Mouse (Mus musculus): ENCODE measurements around the gene Aagab.

Gene Aagab

DNA sequence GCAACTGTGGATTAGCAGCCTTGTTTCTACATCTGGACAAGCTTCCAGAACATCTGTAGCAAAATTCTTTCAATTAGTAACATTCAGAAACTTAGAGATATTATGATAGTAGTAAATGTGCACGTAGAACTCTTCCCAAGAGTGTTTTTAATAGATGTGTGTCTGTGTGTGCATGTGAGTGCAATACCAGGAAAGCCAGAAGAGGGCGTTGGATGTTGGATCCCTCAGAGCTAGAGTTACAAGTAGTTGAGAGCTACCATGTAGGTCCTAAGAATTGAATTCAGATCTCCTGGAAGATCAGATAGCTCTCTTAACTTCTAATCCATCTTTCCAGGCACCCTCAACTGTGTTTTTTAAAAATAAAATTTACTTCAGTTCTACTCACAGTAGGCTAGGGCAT is 4.1 kb downstream of the Aagab start:
- peak; percentile 7 for DNase-seq (ENCODE audit: low spot score)

DNA sequence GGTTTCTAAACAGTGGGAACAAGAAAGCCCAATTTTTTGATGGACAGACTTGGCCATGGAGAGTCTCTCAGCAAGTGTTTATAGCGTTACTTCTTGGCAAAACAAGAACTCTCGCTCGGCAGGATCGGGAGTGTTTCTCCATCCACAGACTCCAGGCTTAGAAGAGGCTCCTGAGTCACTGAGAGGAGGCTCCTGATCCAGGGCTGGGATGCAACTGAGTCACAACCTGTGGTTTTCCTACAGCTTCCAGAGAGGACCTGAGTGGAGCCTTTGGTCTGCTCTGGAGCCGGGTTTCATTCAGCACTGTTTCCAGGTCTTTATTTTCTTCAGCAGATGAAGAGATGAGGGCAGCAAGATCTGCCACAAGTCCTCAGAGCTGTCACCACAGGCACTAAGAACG is 5.5 kb downstream of the Aagab start:
- DNase-seq (ENCODE audit: low spot score): peak; percentile 22

DNA sequence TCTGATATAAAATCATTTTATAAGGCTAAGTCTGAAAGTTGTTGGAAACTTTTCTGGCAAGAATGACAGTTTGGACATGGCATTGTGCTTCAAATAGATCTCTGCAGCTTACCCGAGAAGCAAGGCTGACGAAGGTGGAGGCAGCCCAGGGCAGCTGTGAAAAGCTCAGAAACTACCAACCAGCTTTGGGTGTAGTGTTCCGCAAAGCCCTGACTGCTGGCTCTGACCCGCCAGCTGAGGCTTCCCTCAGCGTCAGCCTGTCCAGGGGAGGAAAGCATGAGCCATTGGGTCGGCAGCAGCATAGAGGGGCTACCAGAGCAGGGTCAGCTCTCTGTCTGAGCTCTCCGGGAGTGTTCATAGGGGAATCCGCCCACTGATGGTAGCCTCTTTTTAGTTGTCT is 6.8 kb downstream of the Aagab start:
- no peak for DNase-seq (ENCODE audit: low spot score)

GRCm38 (mm10) chr9:63609776-63610175 is 7.3 kb downstream of the Aagab start:
- peak; percentile 66 for DNase-seq (ENCODE audit: low spot score)

DNA sequence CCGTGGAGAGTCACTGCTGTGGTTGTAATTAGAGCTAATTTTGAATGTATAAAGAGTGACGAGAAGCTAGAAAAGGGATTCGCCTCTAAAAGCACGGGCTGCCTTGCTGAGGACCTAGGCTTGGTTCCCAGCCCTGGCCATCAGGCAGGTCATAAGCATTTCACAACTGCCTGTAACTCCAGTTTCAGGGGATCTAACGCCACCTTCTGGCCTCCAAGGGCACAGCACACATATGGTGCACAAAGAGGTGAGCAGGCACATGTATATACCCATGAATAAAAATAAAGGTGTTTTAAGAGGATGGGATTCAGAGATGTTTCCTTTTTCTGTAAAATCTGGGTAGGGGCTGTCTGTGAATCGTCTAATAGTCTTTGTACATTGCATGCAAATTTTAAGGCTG is 7.8 kb downstream of the Aagab start:
- peak; percentile 37 for DNase-seq (ENCODE audit: low spot score)

DNA sequence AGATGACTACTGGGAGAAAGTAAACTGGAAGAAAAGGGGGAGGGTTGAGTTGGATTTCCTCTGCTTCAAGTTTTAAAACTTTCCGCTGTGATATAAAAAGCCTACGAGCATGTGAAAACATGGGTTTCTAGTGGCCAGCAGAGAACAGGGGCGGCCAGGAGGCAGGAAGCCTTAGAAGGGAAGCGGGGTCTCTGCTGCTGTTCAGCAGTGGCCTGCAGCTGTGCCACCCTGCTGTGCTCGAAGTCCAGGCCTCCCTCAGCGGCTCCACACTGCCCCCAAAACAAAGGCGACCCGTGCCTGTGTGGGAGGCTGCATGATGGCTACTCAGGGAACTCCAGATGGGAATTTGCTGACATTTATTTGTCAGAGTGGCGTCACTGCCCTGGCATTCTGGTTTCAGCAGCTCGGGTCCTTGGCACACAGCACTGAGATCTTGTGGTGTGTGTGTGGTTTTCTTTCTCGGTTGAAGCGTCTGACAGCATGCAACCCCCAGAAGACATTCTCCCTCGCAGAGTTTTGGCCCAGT is 8.4 kb downstream of the Aagab start:
- peak; percentile 85 for DNase-seq (ENCODE audit: low spot score)

GRCm38 (mm10) chr9:63611967-63612366 is 9.5 kb downstream of the Aagab start:
- peak; percentile 10 for DNase-seq (ENCODE audit: low spot score)

- peak; percentile 48 for DNase-seq (ENCODE audit: low spot score)
These were observed 10.4 kb downstream of the Aagab start for GRCm38 (mm10) chr9:63612565-63613515.

DNA sequence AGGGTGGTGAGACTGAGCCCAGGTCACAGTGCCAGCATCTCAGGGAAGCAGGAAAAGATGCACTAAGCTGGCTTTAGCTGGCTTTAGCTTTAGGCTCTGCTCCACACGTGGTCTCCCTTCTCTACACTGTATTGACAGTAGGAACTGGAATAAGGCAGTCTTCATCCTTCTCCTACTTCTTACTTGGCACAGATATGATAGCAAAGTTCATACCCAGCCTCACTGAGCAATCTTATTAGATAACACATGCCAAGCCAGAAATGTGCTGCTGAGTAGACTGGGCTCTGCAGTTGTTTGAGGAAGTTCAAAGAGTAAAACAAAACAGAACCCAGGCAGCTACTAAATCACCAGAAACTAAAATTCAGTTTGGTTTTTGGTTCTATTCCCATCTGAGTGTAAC is 11.1 kb downstream of the Aagab start:
- peak; percentile 84 for DNase-seq (ENCODE audit: low spot score)

DNA sequence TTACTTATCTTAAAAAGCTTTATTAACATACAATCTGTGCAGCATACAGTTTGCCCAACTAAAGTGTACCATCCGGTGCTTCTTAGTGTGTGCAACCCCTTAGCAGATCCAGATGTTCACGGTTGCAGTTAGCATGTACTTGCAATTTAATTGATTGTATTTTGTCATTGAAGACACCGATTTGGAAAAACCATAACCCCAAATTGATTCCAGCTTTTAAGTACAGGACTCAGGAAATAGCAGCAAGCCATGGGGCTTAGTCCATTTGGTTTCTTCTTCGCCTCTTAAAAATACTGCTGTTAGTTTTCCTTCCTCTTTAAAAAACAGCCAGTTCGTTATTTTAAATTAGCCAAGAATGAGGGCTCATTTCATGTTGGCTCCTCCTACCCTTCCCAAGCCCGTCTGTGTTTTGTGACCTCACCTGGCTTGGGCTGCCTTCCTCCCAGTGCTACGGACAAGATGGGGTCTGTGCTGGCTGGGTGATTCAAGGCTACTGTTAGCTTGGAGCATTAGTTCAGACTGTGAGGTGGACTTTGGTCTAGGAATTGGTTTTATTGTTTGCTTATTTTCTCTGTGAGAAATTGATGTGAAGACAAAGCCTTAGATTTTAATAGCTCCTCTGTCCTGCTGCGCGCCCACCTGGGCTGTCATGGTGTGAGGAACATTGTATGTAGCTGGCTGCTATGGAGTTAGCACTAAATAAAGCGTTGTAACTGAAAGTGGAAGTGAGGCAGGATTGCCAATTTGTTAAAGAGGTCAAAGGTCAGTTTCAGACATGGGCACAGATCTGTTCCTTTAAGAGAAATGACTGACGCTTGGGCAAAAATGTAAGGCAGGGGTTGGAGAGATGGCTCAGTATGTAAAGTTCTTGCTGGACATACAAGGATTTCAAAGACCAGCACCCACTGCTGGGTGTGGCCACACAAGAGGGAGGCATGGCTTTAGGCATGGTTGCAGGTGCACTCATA is 11.8 kb downstream of the Aagab start:
- DNase-seq (ENCODE audit: low spot score): peak; percentile 62

DNA sequence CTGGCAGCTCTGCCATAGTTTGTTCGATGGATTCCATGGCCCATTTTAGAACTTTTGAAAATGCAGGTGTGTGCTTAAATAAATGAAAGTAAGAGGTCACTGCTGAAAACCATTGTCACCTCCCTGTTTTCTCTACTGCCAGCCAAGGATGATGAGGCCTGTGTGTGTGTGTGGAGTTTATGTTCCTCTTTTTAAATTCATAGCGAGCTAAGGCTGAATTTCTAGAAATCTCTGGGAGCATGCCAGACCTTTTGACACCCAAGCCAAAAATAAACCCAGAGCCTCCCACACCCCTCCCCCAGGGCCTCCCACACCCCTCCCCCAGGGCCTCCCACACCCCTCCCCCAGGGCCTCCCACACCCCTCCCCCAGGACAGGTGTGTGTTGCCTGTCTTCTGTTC is 15.5 kb downstream of the Aagab start:
- DNase-seq (ENCODE audit: low spot score): no peak

- no peak for DNase-seq (ENCODE audit: low spot score)
These were observed 21.6 kb downstream of the Aagab start for GRCm38 (mm10) chr9:63623895-63624569.

GRCm38 (mm10) chr9:63625090-63625756 is 22.8 kb downstream of the Aagab start:
- DNase-seq (ENCODE audit: low spot score): no peak

GRCm38 (mm10) chr9:63632045-63632444 is 29.6 kb downstream of the Aagab start:
- no peak for DNase-seq (ENCODE audit: low spot score)

DNA sequence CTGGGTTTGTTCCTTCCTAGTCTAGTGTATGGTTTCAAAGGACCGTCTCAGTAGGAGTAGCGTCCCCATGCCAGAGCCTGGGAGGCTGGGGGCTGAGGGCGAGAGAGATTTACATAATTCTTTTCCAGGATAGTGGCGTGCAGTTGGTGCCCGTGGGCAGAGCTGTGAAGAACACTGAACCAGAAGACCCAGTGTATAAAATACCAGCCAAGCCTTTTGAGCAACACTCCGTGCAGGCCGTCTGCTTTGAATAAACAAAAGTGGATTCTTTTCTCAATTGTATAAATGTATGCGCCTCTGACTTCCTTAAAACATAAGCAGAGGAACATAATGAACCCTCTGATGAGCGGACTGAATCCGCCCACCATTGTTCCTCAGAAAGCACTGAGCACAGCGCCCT is 30.5 kb downstream of the Aagab start:
- no peak for DNase-seq (ENCODE audit: low spot score)

DNA sequence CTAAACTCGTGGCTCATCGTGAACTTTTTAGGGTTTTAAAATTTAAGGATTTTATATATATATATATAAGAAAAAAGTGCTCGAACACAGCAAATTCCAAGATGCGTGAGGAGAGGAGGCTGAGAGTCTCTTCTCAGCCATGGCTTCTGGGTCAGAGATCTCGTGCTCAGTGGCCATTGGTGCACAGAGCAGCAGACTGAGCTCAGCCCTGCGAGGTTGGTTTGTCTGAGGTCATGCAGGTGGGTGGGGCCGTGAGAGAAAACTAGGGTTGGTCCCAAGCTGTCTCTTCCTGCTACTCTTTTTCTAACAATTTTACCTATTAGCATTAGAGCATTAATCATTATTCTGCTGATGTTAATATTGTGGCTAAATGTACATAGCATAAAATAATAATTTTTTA is 30.9 kb downstream of the Aagab start:
- no peak for DNase-seq (ENCODE audit: low spot score)

- no peak for DNase-seq (ENCODE audit: low spot score)
These were observed 33.7 kb downstream of the Aagab start for GRCm38 (mm10) chr9:63636113-63636512.

DNA sequence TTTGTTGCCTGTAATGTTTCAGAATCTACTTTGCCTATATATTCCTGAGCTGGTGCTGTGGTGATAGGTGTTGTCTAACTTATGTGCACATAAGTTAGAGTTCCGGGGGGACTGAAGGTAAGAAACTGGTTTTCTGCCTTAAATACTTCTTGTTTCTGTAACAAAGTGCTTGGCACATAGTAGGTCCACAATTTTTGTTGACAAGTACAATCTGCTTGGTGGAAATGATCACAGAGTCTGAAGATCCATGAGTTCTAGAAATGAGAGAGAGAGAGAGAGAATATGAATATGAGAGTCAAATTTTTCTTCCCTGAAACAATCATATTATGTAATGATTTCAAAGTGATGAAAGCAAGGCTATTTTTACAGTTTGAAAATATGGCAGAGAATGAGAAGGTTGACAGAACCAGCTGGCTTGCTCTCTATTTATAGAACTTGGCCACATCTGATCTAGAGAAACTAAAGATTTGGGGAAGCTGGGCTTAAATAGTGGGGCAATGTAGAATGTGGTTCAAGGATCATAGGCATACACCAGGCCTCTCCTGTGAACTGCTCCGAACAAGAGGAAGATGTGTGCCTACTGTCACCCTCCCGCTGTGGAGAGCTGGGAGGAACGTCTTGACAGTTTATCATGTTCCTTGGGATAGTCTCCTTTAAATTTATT is 39.7 kb downstream of the Aagab start:
- DNase-seq (ENCODE audit: low spot score): peak; percentile 58

GRCm38 (mm10) chr9:63644011-63644410 is 41.6 kb downstream of the Aagab start:
- DNase-seq (ENCODE audit: low spot score): no peak

GRCm38 (mm10) chr9:63645084-63645483 is 42.6 kb downstream of the Aagab start:
- DNase-seq (ENCODE audit: low spot score): no peak
